Mouse (Mus musculus) gastrocnemius, postnatal 10 days (tissue): Measurements from ENCODE around the gene Gabarap. TPM values are rescaled to one million over a fixed set of nuclear protein-coding genes. Genes with fewer than 3 reads are reported as not detected.
"Not testable (repeated sequence)": the region's sequence is repeated elsewhere in the genome, so short reads cannot be mapped to it uniquely, and the experiment has no call there.

ENCODE experiments used
- DNase-seq: peaks from one replicate; pipeline ENCODE4 v3.0.0; 2021; ENCODE audit warnings: mixed read lengths
- long read RNA-seq, 2 experiments: library from polyadenylated mRNA; stranded (forward); transcript quantifications; one replicate each; pipeline ENCODE4 v2.0.0; 2021
- total RNA-seq, 2 experiments: library from RNA; stranded (reverse); gene quantifications; 2 replicates each; pipeline ENCODE4 v1.2.3; 2021

Gabarap gene
- 100 to 1,000 TPM; 195 to 228 TPM for total RNA-seq
- long read RNA-seq, experiment 1, transcript Gabarap-201 (4 exons, 1,351 nt), result major isoform, 91 of 94 reads
- long read RNA-seq, experiment 1, partial matches to known transcripts, result 3 of 94 reads
- long read RNA-seq, experiment 1, other reads (novel, unspliced or antisense), result 0 of 94 reads
- long read RNA-seq, experiment 2, transcript Gabarap-201 (4 exons, 1,351 nt), result major isoform, 95 of 97 reads
- long read RNA-seq, experiment 2, partial matches to known transcripts, result 0 of 97 reads
- long read RNA-seq, experiment 2, other reads (novel, unspliced or antisense), result 2 of 97 reads

GRCm38 (mm10) chr11:69990850-69991691, at the start of gene Gabarap:
Gene Gabarap, plus strand, starts transcription at chr11:69991143.
- DNase-seq, result peak; percentile 94

GRCm38 (mm10) chr11:69945216-69945615, 45.7 kb upstream of the Gabarap start:
- DNase-seq, result no peak

GRCm38 (mm10) chr11:69945997-69946891, 44.7 kb upstream of the Gabarap start:
- no peak for DNase-seq

- DNase-seq, result peak; percentile 78
Measured at GRCm38 (mm10) chr11:69947337-69948065, 43.4 kb upstream of the Gabarap start.

- peak; percentile 97 for DNase-seq
Measured at GRCm38 (mm10) chr11:69948066-69948762, 42.7 kb upstream of the Gabarap start, which contains the start of gene Slc2a4. Gene Slc2a4, minus strand, starts transcription at chr11:69948188.

- peak; percentile 89 for DNase-seq
Measured at GRCm38 (mm10) chr11:69948763-69949150, 42.2 kb upstream of the Gabarap start.

GRCm38 (mm10) chr11:69950807-69951459, 40.0 kb upstream of the Gabarap start:
- no peak for DNase-seq

- DNase-seq, result no peak
Measured at GRCm38 (mm10) chr11:69952274-69952673, 38.7 kb upstream of the Gabarap start.

- DNase-seq, result no peak
Measured at GRCm38 (mm10) chr11:69953267-69953915, 37.6 kb upstream of the Gabarap start.

- not testable (repeated sequence) for DNase-seq
Measured at GRCm38 (mm10) chr11:69955618-69956017, 35.3 kb upstream of the Gabarap start.

- no peak for DNase-seq
Measured at GRCm38 (mm10) chr11:69956218-69956617, 34.7 kb upstream of the Gabarap start.

GRCm38 (mm10) chr11:69960616-69961015, 30.3 kb upstream of the Gabarap start:
- no peak for DNase-seq

GRCm38 (mm10) chr11:69961841-69962240, 29.1 kb upstream of the Gabarap start:
- DNase-seq, result no peak

- DNase-seq, result no peak
Measured at GRCm38 (mm10) chr11:69964650-69965270, 26.2 kb upstream of the Gabarap start, which contains the start of gene Cldn7. Gene Cldn7, plus strand, starts transcription at chr11:69964779.

- no peak for DNase-seq
Measured at GRCm38 (mm10) chr11:69965271-69966005, 25.5 kb upstream of the Gabarap start.

GRCm38 (mm10) chr11:69966006-69966859, 24.7 kb upstream of the Gabarap start:
- DNase-seq, result peak; percentile 42

- DNase-seq, result no peak
Measured at GRCm38 (mm10) chr11:69966860-69967517, 24.0 kb upstream of the Gabarap start.
